Mouse (Mus musculus): ENCODE data around the gene Sec14l1. TPM values are rescaled to one million over a fixed set of nuclear protein-coding genes. Genes with fewer than 3 reads are reported as not detected.

The Sec14l1 gene
- total and polyA plus RNA-seq, 3 experiments = 76.1 to 95.5 (median 82.8) TPM

DNA sequence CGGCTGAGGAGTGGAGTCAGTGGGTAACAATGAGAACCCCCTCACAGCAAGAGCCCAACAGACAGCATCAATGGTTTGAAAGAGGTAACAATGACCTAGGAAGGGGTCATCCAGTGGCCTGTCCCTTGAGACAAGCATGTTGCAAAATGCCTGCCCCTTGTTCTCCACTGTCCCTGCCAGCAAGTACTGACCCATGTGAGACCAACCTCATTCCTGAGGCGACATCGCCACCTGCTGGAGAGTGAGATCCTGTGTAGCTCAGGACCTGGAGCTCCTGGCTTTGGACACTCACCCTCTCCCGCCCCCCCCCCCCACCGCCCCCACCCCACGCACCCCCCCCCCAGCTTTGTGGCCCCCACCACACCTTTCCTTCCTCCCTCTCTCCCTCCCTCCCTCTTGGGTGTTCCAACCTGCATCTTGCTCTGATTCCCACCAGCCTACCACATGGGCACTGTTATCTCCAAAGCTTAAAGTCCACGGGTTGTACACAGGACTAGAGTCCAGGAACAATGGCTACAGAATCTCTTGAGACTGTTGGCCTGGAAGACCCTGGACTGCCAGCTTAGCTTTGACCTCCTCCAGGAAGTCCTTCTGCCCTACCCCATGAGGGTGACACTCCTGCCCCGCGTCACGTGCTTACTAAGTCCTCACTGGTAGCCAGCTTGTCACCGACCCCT, 62.5 kb downstream of the Sec14l1 start:
- Histone ChIP-seq H3K4me1 (ENCODE audit: insufficient read depth, low read depth, low read length) (peaks cover 16% of the 10 kb centered on the region), H3K27me3 (ENCODE audit: insufficient read depth, low read length) (peaks cover 14% of the 10 kb centered on the region), H3K36me3 (replicated peaks) (no peaks in the 10 kb centered on the region), H3K9me3 (replicated peaks) (peaks cover 22% of the 10 kb centered on the region), H3K4me3 (ENCODE audit: low read depth, low read length) (no peak overlapping the region)
- peak; percentile 45; the same call in 1 of the 2 replicates for TF ChIP-seq CTCF (IDR thresholded peaks at IDR 0.05; ENCODE audit: low read depth, low read length)
- no peak for TF ChIP-seq POLR2AphosphoS5 (IDR thresholded peaks at IDR 0.05; ENCODE audit: insufficient replicate concordance, low read depth, low read length)
- DNase-seq (ENCODE audit: low spot score) = peak; percentile 71
- no peak for ATAC-seq (ENCODE audit: extremely low read depth, insufficient number of reproducible peaks, low FRiP score, poor library complexity, severe bottlenecking)

DNA sequence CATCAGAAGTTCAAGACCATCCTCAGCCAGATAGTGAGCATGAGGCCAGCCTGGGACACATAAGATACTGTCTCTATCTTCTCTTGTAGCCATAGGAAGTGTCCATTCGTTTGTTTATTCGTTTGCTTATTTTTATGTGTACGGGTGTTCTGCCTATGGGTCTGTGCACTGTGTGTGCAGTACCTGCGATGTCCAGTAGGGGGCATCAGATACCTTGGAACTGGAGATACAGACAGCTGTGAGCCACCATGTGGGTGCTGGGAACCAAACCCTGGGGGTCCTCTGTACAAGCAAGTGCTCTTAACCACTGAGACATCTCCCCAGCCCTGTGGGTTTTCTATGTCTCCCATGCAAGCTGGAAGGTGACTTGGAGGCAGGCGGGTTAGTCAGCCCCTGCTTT, 64.9 kb downstream of the Sec14l1 start:
- TF ChIP-seq POLR2AphosphoS5 (IDR thresholded peaks at IDR 0.05; ENCODE audit: insufficient replicate concordance, low read depth, low read length) = no peak
- TF ChIP-seq CTCF (IDR thresholded peaks at IDR 0.05; ENCODE audit: low read depth, low read length) = peak; percentile 59; the same call in 1 of the 2 replicates
- no peak for TF ChIP-seq GATA2 (IDR thresholded peaks at IDR 0.05; ENCODE audit: borderline replicate concordance, low read depth, low read length)
- no peak for TF ChIP-seq GATA1 (IDR thresholded peaks at IDR 0.05; ENCODE audit: borderline replicate concordance, low read length)
- TF ChIP-seq TAL1 (conservative IDR thresholded peaks at IDR 0.05; ENCODE audit: low read depth, low read length) = no peak
- DNase-seq (ENCODE audit: low spot score) (no peak), ATAC-seq (ENCODE audit: extremely low read depth, insufficient number of reproducible peaks, low FRiP score, poor library complexity, severe bottlenecking) (no peak)
- peaks cover 22% of the 10 kb centered on the region for H3K9me3 ChIP-seq (replicated peaks)
- peaks cover 16% of the 10 kb centered on the region for H3K27me3 ChIP-seq (ENCODE audit: insufficient read depth, low read length)
- no peaks in the 10 kb centered on the region for H3K36me3 ChIP-seq (replicated peaks)
- no peak overlapping the region for H3K4me3 ChIP-seq (ENCODE audit: low read depth, low read length)
- peaks cover 14% of the 10 kb centered on the region for H3K4me1 ChIP-seq (ENCODE audit: insufficient read depth, low read depth, low read length)

- H3K36me3 ChIP-seq (replicated peaks) = no peaks in the 10 kb centered on the region
- ATAC-seq (ENCODE audit: extremely low read depth, insufficient number of reproducible peaks, low FRiP score, poor library complexity, severe bottlenecking) (no peak), DNase-seq (ENCODE audit: low spot score) (no peak)
- no peak overlapping the region for H3K4me3 ChIP-seq (ENCODE audit: low read depth, low read length)
- H3K27me3 ChIP-seq (ENCODE audit: insufficient read depth, low read length) = peaks cover 24% of the 10 kb centered on the region
- peaks cover 22% of the 10 kb centered on the region for H3K9me3 ChIP-seq (replicated peaks)
- TF ChIP-seq GATA2 (IDR thresholded peaks at IDR 0.05; ENCODE audit: borderline replicate concordance, low read depth, low read length) = no peak
- TF ChIP-seq POLR2AphosphoS5 (IDR thresholded peaks at IDR 0.05; ENCODE audit: insufficient replicate concordance, low read depth, low read length) = no peak
- TF ChIP-seq CTCF (IDR thresholded peaks at IDR 0.05; ENCODE audit: low read depth, low read length) = no peak
- no peak for TF ChIP-seq TAL1 (conservative IDR thresholded peaks at IDR 0.05; ENCODE audit: low read depth, low read length)
- TF ChIP-seq GATA1 (IDR thresholded peaks at IDR 0.05; ENCODE audit: borderline replicate concordance, low read length) = no peak
- no peaks in the 10 kb centered on the region for H3K4me1 ChIP-seq (ENCODE audit: insufficient read depth, low read depth, low read length)
Measured at GRCm38 (mm10) chr11:117182808-117183207, 67.8 kb downstream of the Sec14l1 start.

DNA sequence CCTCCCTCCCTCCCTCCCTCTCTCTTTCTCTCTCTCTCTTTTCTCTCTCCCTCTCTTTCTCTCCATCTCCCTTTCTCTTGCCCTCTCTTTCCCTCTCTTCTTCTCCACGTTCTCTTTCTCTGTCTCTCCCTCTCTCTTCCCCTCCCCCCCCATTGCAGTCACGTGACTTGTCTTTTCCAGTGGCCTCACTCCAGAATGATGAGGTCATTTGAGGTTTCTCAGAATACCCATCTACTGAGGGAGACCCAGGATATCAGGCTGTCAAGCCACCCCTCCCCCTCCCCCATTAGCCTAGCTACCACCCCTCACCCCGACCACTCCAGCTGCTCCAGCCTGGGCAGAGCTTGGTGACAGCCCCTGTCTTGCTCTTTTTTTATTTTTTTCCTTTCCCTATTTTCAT, 68.3 kb downstream of the Sec14l1 start:
- H3K4me3 ChIP-seq (ENCODE audit: low read depth, low read length) = no peak overlapping the region
- ATAC-seq (ENCODE audit: extremely low read depth, insufficient number of reproducible peaks, low FRiP score, poor library complexity, severe bottlenecking) = no peak

GRCm38 (mm10) chr11:117183841-117184240, 68.9 kb downstream of the Sec14l1 start:
- no peaks in the 10 kb centered on the region for H3K4me1 ChIP-seq (ENCODE audit: insufficient read depth, low read depth, low read length)
- DNase-seq (ENCODE audit: low spot score) (no peak), ATAC-seq (ENCODE audit: extremely low read depth, insufficient number of reproducible peaks, low FRiP score, poor library complexity, severe bottlenecking) (no peak)
- no peak for TF ChIP-seq CTCF (IDR thresholded peaks at IDR 0.05; ENCODE audit: low read depth, low read length)
- TF ChIP-seq TAL1 (conservative IDR thresholded peaks at IDR 0.05; ENCODE audit: low read depth, low read length) = no peak
- no peak for TF ChIP-seq GATA2 (IDR thresholded peaks at IDR 0.05; ENCODE audit: borderline replicate concordance, low read depth, low read length)
- TF ChIP-seq GATA1 (IDR thresholded peaks at IDR 0.05; ENCODE audit: borderline replicate concordance, low read length) = no peak
- no peak for TF ChIP-seq POLR2AphosphoS5 (IDR thresholded peaks at IDR 0.05; ENCODE audit: insufficient replicate concordance, low read depth, low read length)
- H3K4me3 ChIP-seq (ENCODE audit: low read depth, low read length) = no peak overlapping the region
- H3K27me3 ChIP-seq (ENCODE audit: insufficient read depth, low read length) = peaks cover 28% of the 10 kb centered on the region
- peaks cover 22% of the 10 kb centered on the region for H3K9me3 ChIP-seq (replicated peaks)
- H3K36me3 ChIP-seq (replicated peaks) = no peaks in the 10 kb centered on the region

More for the DNA sequence above, 68.3 kb downstream of the Sec14l1 start:
- no peak for DNase-seq (ENCODE audit: low spot score)
- Histone ChIP-seq H3K4me1 (ENCODE audit: insufficient read depth, low read depth, low read length) (no peaks in the 10 kb centered on the region), H3K36me3 (replicated peaks) (no peaks in the 10 kb centered on the region), H3K27me3 (ENCODE audit: insufficient read depth, low read length) (peaks cover 26% of the 10 kb centered on the region), H3K9me3 (replicated peaks) (peaks cover 22% of the 10 kb centered on the region)
- TF ChIP-seq POLR2AphosphoS5 (IDR thresholded peaks at IDR 0.05; ENCODE audit: insufficient replicate concordance, low read depth, low read length) = no peak
- no peak for TF ChIP-seq GATA1 (IDR thresholded peaks at IDR 0.05; ENCODE audit: borderline replicate concordance, low read length)
- TF ChIP-seq GATA2 (IDR thresholded peaks at IDR 0.05; ENCODE audit: borderline replicate concordance, low read depth, low read length) = no peak
- TF ChIP-seq TAL1 (conservative IDR thresholded peaks at IDR 0.05; ENCODE audit: low read depth, low read length) = no peak
- TF ChIP-seq CTCF (IDR thresholded peaks at IDR 0.05; ENCODE audit: low read depth, low read length) = no peak

DNA sequence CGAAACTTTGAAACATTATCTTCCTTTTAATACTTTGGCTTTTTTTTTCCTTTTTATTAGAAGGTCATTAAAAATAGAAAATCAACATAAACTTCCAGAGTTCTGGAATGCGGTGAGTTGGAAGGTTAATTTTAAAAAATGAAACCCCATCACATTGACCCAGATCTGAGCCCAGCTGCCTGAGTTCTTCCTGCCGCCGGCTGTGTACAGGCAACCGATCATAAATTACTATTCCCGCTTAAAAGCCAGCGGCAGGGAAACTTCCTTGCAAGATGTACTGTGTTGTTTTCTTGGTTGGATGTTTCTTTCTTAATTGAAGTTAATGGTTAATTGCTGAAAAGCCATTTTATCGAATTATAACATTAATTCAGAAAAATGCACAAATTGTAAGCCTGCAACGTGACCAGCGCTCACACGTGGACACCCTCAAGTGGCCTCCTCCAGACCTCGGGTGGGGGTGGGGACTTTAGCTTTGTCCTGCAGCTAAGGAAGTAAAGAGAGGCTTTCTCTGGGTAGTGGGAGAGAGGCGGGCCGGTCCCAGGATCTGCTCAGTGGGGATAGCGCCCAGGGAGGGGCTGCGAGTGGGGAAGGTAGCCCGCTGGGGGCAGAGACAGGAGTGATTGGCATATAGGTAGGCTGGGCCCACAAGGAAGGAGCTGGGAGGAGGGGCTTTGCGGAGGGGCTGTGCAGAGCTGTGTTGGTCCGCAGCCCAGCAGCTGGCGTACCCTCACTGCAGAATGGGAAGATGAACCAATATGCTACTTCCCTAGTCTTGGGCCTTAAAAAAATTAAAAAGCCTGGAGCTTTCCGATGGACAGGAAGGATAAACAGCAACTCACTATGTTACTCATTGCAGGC, 70.3 kb downstream of the Sec14l1 start:
- Histone ChIP-seq H3K4me3 (ENCODE audit: low read depth, low read length) (no peak overlapping the region), H3K36me3 (replicated peaks) (no peaks in the 10 kb centered on the region), H3K27me3 (ENCODE audit: insufficient read depth, low read length) (peaks cover 28% of the 10 kb centered on the region), H3K9me3 (replicated peaks) (peaks cover 16% of the 10 kb centered on the region), H3K4me1 (ENCODE audit: insufficient read depth, low read depth, low read length) (no peaks in the 10 kb centered on the region)
- no peak for TF ChIP-seq TAL1 (conservative IDR thresholded peaks at IDR 0.05; ENCODE audit: low read depth, low read length)
- TF ChIP-seq CTCF (IDR thresholded peaks at IDR 0.05; ENCODE audit: low read depth, low read length) = no peak
- no peak for TF ChIP-seq GATA1 (IDR thresholded peaks at IDR 0.05; ENCODE audit: borderline replicate concordance, low read length)
- DNase-seq (ENCODE audit: low spot score) (no peak), ATAC-seq (ENCODE audit: extremely low read depth, insufficient number of reproducible peaks, low FRiP score, poor library complexity, severe bottlenecking) (no peak)
